Mouse (Mus musculus) spleen, adult 2 months (tissue): Measurements from ENCODE around the gene Agtr1b.

Experiments used
- CTCF ChIP-seq: fragments of 200-500 bp; IDR thresholded peaks from 2 replicates; pipeline ENCODE4 v1.5.1; 2011; ENCODE audit warnings: mild to moderate bottlenecking, inconsistent platforms; ENCODE audit not compliant: insufficient read depth, insufficient read length, insufficient replicate concordance; ENCODE audit errors: extremely low read depth
- POLR2A ChIP-seq: fragments of 200-500 bp; IDR thresholded peaks from 2 replicates; pipeline ENCODE4 v1.6.1; 2011; ENCODE audit warnings: low read depth, low read length, inconsistent platforms

- TF ChIP-seq CTCF: no peak
- no peak for TF ChIP-seq POLR2A
Observed at GRCm38 (mm10) chr3:20294542-20295348, 72.2 kb downstream of the Agtr1b start.
